Mouse (Mus musculus) bone marrow macrophage, adult 2 months (primary cell): ENCODE measurements around the gene Asb18.

Experiments used
- CTCF ChIP-seq: IDR thresholded peaks from 2 replicates; pipeline ENCODE4 v1.5.1; 2012; ENCODE audit warnings: low read depth, mild to moderate bottlenecking, low read length, moderate library complexity
- POLR2A ChIP-seq: IDR thresholded peaks from 2 replicates; pipeline ENCODE4 v1.6.1; 2012; ENCODE audit warnings: mild to moderate bottlenecking, low read depth, low read length, borderline replicate concordance

- no peak for TF ChIP-seq CTCF
- no peak for TF ChIP-seq POLR2A
These were observed 45.3 kb downstream of the Asb18 start for GRCm38 (mm10) chr1:89969072-89969713.
